Mouse (Mus musculus): ENCODE results near the gene Maea. TPM values are rescaled to one million over a fixed set of nuclear protein-coding genes. Genes with fewer than 3 reads are reported as not detected.

The Maea gene
- 138 and 139 TPM in 2 replicates for polyA plus RNA-seq (2015; fragmentation: Nextera tagmentation; extraction: Ambion mirVana)

GRCm38 (mm10) chr5:33335273-33335976 is at the start of gene Maea:
Gene Maea (plus strand): TSS chr5:33335509.
- under 1% methylated on average over 71 of the region's 71 CpGs for WGBS
- peak; percentile 100 for ATAC-seq (replicated peaks)
- H3K4me3 ChIP-seq = peak within 1 kb of the TSS; percentile 91

GRCm38 (mm10) chr5:33293796-33294430 is 41.4 kb upstream of the Maea start:
- Histone ChIP-seq H3K4me1 (peaks cover 5% of the 10 kb centered on the region; the same call in 1 of the 2 replicates), H3K9ac (no peak overlapping the region), H3K4me2 (no peak overlapping the region), H3K9me3 (no peaks in the 10 kb centered on the region), H3K27ac (peak overlapping the region; percentile 44; the same call in 1 of the 2 replicates), H3K4me3 (no peak overlapping the region), H3K27me3 (replicated peaks) (no peaks in the 10 kb centered on the region), H3K36me3 (replicated peaks) (no peaks in the 10 kb centered on the region)
- ATAC-seq (replicated peaks) = peak; percentile 50; the same call in 1 of the 2 replicates
- 42% methylated on average over 16 of the region's 16 CpGs for WGBS

More at GRCm38 (mm10) chr5:33335273-33335976, at the start of gene Maea:
- H3K4me1 ChIP-seq = peaks cover 25% of the 10 kb centered on the region
- peak within 1 kb of the TSS; percentile 89 for H3K9ac ChIP-seq
- no peaks in the 10 kb centered on the region for H3K9me3 ChIP-seq
- H3K27me3 ChIP-seq (replicated peaks) = no peaks in the 10 kb centered on the region
- peak within 1 kb of the TSS; percentile 87 for H3K27ac ChIP-seq
- H3K36me3 ChIP-seq (replicated peaks) = no peaks in the 10 kb centered on the region
- peak within 1 kb of the TSS; percentile 88 for H3K4me2 ChIP-seq

GRCm38 (mm10) chr5:33297164-33297563 is 38.1 kb upstream of the Maea start:
- H3K36me3 ChIP-seq (replicated peaks) = no peaks in the 10 kb centered on the region
- no peak overlapping the region for H3K4me3 ChIP-seq
- H3K9me3 ChIP-seq = no peaks in the 10 kb centered on the region
- 71% methylated on average over 6 of the region's 6 CpGs for WGBS
- H3K4me2 ChIP-seq = no peak overlapping the region
- no peaks in the 10 kb centered on the region for H3K27me3 ChIP-seq (replicated peaks)
- H3K27ac ChIP-seq = no peak overlapping the region
- peaks cover 5% of the 10 kb centered on the region; the same call in 1 of the 2 replicates for H3K4me1 ChIP-seq
- no peak overlapping the region for H3K9ac ChIP-seq
- ATAC-seq (replicated peaks) = no peak

GRCm38 (mm10) chr5:33301801-33302200 is 33.5 kb upstream of the Maea start:
- Histone ChIP-seq H3K9ac (no peak overlapping the region), H3K4me1 (no peaks in the 10 kb centered on the region), H3K9me3 (no peaks in the 10 kb centered on the region), H3K27me3 (replicated peaks) (no peaks in the 10 kb centered on the region), H3K4me3 (no peak overlapping the region), H3K27ac (no peak overlapping the region), H3K4me2 (no peak overlapping the region), H3K36me3 (replicated peaks) (no peaks in the 10 kb centered on the region)
- ATAC-seq (replicated peaks) = no peak
- 89% methylated on average over 2 of the region's 2 CpGs for WGBS

- H3K4me2 ChIP-seq = no peak overlapping the region
- H3K27ac ChIP-seq = no peak overlapping the region
- WGBS = 58% methylated on average over 3 of the region's 3 CpGs
- H3K9me3 ChIP-seq = no peaks in the 10 kb centered on the region
- H3K4me1 ChIP-seq = no peaks in the 10 kb centered on the region
- H3K27me3 ChIP-seq (replicated peaks) = no peaks in the 10 kb centered on the region
- ATAC-seq (replicated peaks) = no peak
- H3K4me3 ChIP-seq = no peak overlapping the region
- no peaks in the 10 kb centered on the region for H3K36me3 ChIP-seq (replicated peaks)
- no peak overlapping the region for H3K9ac ChIP-seq
Measured at GRCm38 (mm10) chr5:33310704-33311462, 24.4 kb upstream of the Maea start.

- Histone ChIP-seq H3K9ac (no peak overlapping the region), H3K36me3 (replicated peaks) (no peaks in the 10 kb centered on the region), H3K27ac (no peak overlapping the region), H3K4me1 (no peaks in the 10 kb centered on the region), H3K9me3 (no peaks in the 10 kb centered on the region), H3K4me3 (no peak overlapping the region), H3K4me2 (no peak overlapping the region), H3K27me3 (replicated peaks) (no peaks in the 10 kb centered on the region)
- no peak for ATAC-seq (replicated peaks)
- WGBS = 78% methylated on average over 7 of the region's 7 CpGs
Measured at GRCm38 (mm10) chr5:33312192-33312591, 23.1 kb upstream of the Maea start.

- WGBS = 44% methylated on average over 2 of the region's 2 CpGs
Measured at GRCm38 (mm10) chr5:33324491-33324890, 10.8 kb upstream of the Maea start.

GRCm38 (mm10) chr5:33334381-33335272 is 682 bp upstream of the Maea start:
- Histone ChIP-seq H3K27me3 (replicated peaks) (no peaks in the 10 kb centered on the region), H3K4me1 (peaks cover 25% of the 10 kb centered on the region), H3K4me3 (peak overlapping the region; percentile 91), H3K9me3 (no peaks in the 10 kb centered on the region), H3K4me2 (peak overlapping the region; percentile 58), H3K36me3 (replicated peaks) (no peaks in the 10 kb centered on the region), H3K9ac (peak overlapping the region; percentile 58), H3K27ac (peak overlapping the region; percentile 87)
- 22% methylated on average over 18 of the region's 18 CpGs for WGBS
- ATAC-seq (replicated peaks) = peak; percentile 2; the same call in 1 of the 2 replicates

More at GRCm38 (mm10) chr5:33324491-33324890, 10.8 kb upstream of the Maea start:
- H3K9ac ChIP-seq = no peak overlapping the region
- no peaks in the 10 kb centered on the region for H3K27me3 ChIP-seq (replicated peaks)
- no peak overlapping the region for H3K4me3 ChIP-seq
- H3K27ac ChIP-seq = no peak overlapping the region
- H3K4me2 ChIP-seq = no peak overlapping the region
- ATAC-seq (replicated peaks) = no peak
- no peaks in the 10 kb centered on the region for H3K36me3 ChIP-seq (replicated peaks)
- H3K9me3 ChIP-seq = no peaks in the 10 kb centered on the region
- no peaks in the 10 kb centered on the region for H3K4me1 ChIP-seq

GRCm38 (mm10) chr5:33335977-33336360 is 660 bp downstream of the Maea start:
- no peaks in the 10 kb centered on the region for H3K27me3 ChIP-seq (replicated peaks)
- no peak for ATAC-seq (replicated peaks)
- H3K36me3 ChIP-seq (replicated peaks) = no peaks in the 10 kb centered on the region
- no peaks in the 10 kb centered on the region for H3K9me3 ChIP-seq
- H3K9ac ChIP-seq = peak overlapping the region; percentile 89
- under 1% methylated on average over 31 of the region's 31 CpGs for WGBS
- H3K4me2 ChIP-seq = peak overlapping the region; percentile 88
- H3K4me3 ChIP-seq = peak overlapping the region; percentile 91
- H3K4me1 ChIP-seq = peaks cover 25% of the 10 kb centered on the region
- peak overlapping the region; percentile 82 for H3K27ac ChIP-seq

GRCm38 (mm10) chr5:33337206-33337605 is 1.9 kb downstream of the Maea start:
- Histone ChIP-seq H3K4me3 (no peak overlapping the region), H3K36me3 (replicated peaks) (no peaks in the 10 kb centered on the region), H3K9ac (no peak overlapping the region), H3K4me2 (peak overlapping the region; percentile 88; the same call in 1 of the 2 replicates), H3K9me3 (no peaks in the 10 kb centered on the region), H3K27me3 (replicated peaks) (no peaks in the 10 kb centered on the region), H3K27ac (no peak overlapping the region), H3K4me1 (peaks cover 28% of the 10 kb centered on the region)
- ATAC-seq (replicated peaks) = no peak
- WGBS = 81% methylated on average over 8 of the region's 8 CpGs

- Histone ChIP-seq H3K36me3 (replicated peaks) (no peaks in the 10 kb centered on the region), H3K4me3 (no peak overlapping the region), H3K9me3 (no peaks in the 10 kb centered on the region), H3K4me1 (peaks cover 25% of the 10 kb centered on the region), H3K27me3 (replicated peaks) (no peaks in the 10 kb centered on the region), H3K4me2 (no peak overlapping the region), H3K27ac (no peak overlapping the region), H3K9ac (no peak overlapping the region)
- 91% methylated on average over 6 of the region's 6 CpGs for WGBS
- ATAC-seq (replicated peaks) = no peak
Measured at GRCm38 (mm10) chr5:33341165-33341564, 5.9 kb downstream of the Maea start.

All from midbrain, embryonic 15.5 days (tissue).